Mouse (Mus musculus) forebrain, embryonic 11.5 days (tissue): ENCODE measurements at regions not wholly inside any gene's neighbourhood (a gene's known extent, or its start where the extent isn't known, plus 50 kb on each side); places are given as distances from the start of the nearest gene placed in this dataset.
A peak's percentile ranks its signal among the peaks of the same experiment; 100 is the strongest.

Experiments used
- ATAC-seq: fragments of 200-750 bp; cut with Nextera tagmentation; replicated peaks from 2 replicates; pipeline ENCODE4 v1.8.0; 2017; ENCODE audit warnings: moderate TSS enrichment; ENCODE audit not compliant: low FRiP score
- DNase-seq: peaks from one replicate; pipeline ENCODE4 v3.0.0-alpha.2; 2017; ENCODE audit warnings: low spot score
- H3K27ac ChIP-seq: fragments of 300-500 bp; sonication (generic); 2 replicates; pipeline ENCODE4 v1.5.1; 2014; ENCODE audit warnings: low read depth, low read length
- H3K27me3 ChIP-seq: fragments of 300-500 bp; sonication (generic); 2 replicates; pipeline ENCODE4 v1.6.1; 2014; ENCODE audit warnings: mild to moderate bottlenecking, low read length, mixed read lengths; ENCODE audit not compliant: control insufficient read depth, insufficient read depth
- H3K36me3 ChIP-seq: fragments of 300-500 bp; sonication (generic); 2 replicates; pipeline ENCODE4 v1.6.1; 2014; ENCODE audit warnings: mild to moderate bottlenecking, low read length, moderate library complexity, mixed read lengths; ENCODE audit not compliant: control insufficient read depth, insufficient read depth
- H3K4me1 ChIP-seq: fragments of 300-500 bp; sonication (generic); replicated peaks from 2 replicates; pipeline ENCODE4 v1.6.1; 2014; ENCODE audit warnings: low read length, mixed read lengths; ENCODE audit not compliant: control insufficient read depth, insufficient read depth
- H3K4me2 ChIP-seq: fragments of 300-500 bp; sonication (generic); 2 replicates; pipeline ENCODE4 v1.6.1; 2014; ENCODE audit warnings: low read depth, mild to moderate bottlenecking, low read length, moderate library complexity, mixed read lengths; ENCODE audit not compliant: severe bottlenecking
- H3K4me3 ChIP-seq: fragments of 300-500 bp; sonication (generic); 2 replicates; pipeline ENCODE4 v1.5.1; 2014; ENCODE audit warnings: low read depth, low read length
- H3K9ac ChIP-seq: fragments of 300-500 bp; sonication (generic); 2 replicates; pipeline ENCODE4 v1.6.1; 2014; ENCODE audit warnings: low read length
- H3K9me3 ChIP-seq: fragments of 300-500 bp; sonication (generic); 2 replicates; pipeline ENCODE4 v1.6.1; 2016; ENCODE audit warnings: low read length, mixed read lengths; ENCODE audit not compliant: control insufficient read depth
- WGBS: fragments of 180-500 bp; shearing (Covaris S2); extraction: QIAGEN DNeasy Blood & Tissue Kit; methylation state at CpG from one replicate; pipeline ENCODE4 v1.1.7; 2014; 5-methylcytosine and 5-hydroxymethylcytosine counted together

DNA sequence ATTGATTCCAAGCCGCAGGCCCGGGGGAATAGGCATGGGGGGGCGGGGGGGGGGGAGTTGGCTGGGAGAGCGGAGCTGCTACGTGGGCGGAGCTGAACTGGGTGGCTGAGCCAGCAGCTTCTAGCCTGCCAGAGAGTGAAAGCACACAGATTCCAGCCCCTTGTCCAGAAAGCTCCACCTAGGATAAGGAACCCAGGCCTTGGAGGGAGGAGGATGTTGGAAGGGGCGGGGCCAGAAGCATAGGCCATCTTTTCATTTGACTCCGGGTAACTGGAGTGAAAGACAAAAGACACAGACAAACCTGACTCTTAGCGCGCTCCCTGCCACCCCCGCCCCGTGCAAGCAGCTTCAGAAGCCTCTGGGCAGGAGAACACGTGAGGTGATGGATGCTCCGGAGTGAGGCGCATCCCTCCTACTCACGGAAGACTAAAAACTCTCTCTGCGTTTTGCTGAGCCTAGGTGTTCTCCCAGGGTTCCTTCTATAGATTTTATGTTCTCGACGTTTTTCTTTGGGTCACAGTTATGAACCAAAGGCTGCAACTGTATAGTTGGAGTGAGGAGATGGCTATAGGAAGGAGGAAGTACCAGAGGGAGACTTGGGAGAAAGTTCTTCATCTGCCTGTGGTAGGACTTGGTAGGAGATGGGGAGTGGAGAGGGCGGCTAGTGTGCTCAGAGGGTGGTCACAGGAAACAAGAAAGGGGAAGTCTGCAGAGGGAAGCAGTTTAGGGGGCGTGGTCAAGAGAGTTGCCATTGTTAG, 84.8 kb upstream of the Mafb start:
- ATAC-seq: peak; percentile 93
- WGBS: under 1% methylated on average over 21 of the region's 21 CpGs

DNA sequence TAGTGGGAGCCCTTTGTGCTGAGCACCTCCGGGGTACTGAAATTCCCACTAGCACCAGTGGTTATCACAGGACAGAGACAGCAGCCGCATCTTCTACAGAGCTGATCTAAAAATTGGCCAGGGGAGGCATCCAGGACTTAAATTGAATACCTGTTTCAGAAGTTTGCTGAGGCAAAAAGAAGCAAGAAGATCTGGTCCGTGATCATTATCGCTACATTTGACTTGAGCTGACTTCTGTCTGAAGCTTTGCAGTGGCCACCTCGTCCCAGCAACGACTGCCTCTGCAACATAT, 85.3 kb upstream of the Mafb start:
- Histone ChIP-seq H3K27ac (peak overlapping the region; percentile 54; the same call in 1 of the 2 replicates), H3K36me3 (no peaks in the 10 kb centered on the region), H3K9ac (peak overlapping the region; percentile 62), H3K9me3 (no peaks in the 10 kb centered on the region), H3K4me3 (peak overlapping the region; percentile 27), H3K4me2 (peak overlapping the region; percentile 62), H3K4me1 (peaks cover 3% of the 10 kb centered on the region), H3K27me3 (no peaks in the 10 kb centered on the region)
- 14% methylated on average over 6 of the region's 6 CpGs for WGBS
- DNase-seq (no peak), ATAC-seq (no peak)

More for the DNA sequence above, 84.8 kb upstream of the Mafb start:
- no peaks in the 10 kb centered on the region for H3K36me3 ChIP-seq
- peak; percentile 85 for DNase-seq
- peak overlapping the region; percentile 62 for H3K9ac ChIP-seq
- peak overlapping the region; percentile 54; the same call in 1 of the 2 replicates for H3K27ac ChIP-seq
- H3K4me3 ChIP-seq: peak overlapping the region; percentile 27
- H3K4me1 ChIP-seq: peaks cover 3% of the 10 kb centered on the region
- no peaks in the 10 kb centered on the region for H3K27me3 ChIP-seq
- H3K4me2 ChIP-seq: peak overlapping the region; percentile 62
- H3K9me3 ChIP-seq: no peaks in the 10 kb centered on the region

DNA sequence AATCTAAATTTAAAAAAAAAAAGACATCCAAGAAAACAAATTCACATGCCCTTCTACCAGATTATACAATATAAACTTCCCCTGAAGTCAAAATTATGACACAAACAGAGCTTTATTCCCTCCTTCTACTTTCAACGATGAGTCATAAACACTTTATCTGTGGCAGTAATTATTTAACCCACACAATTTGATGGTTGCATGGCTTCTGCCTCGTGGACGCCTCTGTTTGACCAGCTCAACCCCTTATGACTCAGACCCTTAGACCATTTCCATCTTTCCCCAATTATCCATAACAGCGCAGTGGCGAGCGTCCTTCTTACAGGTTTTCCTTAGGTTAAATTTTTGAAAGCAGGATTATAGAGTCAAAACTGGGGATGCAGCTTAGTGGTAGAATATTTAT, 85.9 kb upstream of the Mafb start:
- H3K4me2 ChIP-seq: no peak overlapping the region
- H3K4me1 ChIP-seq: peaks cover 3% of the 10 kb centered on the region
- no peak for ATAC-seq
- WGBS: 92% methylated on average over 6 of the region's 6 CpGs
- DNase-seq: no peak
- no peak overlapping the region for H3K9ac ChIP-seq
- no peaks in the 10 kb centered on the region for H3K36me3 ChIP-seq
- H3K4me3 ChIP-seq: no peak overlapping the region
- no peak overlapping the region for H3K27ac ChIP-seq
- H3K9me3 ChIP-seq: no peaks in the 10 kb centered on the region
- H3K27me3 ChIP-seq: no peaks in the 10 kb centered on the region

DNA sequence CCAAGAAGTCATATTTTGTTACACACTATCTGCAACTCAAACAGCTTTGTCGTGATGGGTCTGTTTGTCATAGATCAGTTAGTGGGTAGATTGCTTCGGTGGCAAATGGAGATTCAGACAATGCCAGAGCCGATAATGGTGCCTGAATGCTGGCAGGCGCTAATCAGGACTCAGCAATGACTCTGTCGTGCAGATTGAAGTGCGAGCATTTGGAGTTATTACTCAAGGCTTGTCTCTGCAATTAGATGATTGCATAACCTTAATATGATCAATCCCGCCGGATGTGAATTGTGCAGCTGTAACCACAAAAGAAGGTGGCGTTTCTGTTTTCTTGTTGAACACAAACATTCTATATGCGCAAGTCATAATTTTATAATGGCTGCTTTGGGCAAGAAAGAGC, 88.8 kb upstream of the Mafb start:
- Histone ChIP-seq H3K27ac (no peak overlapping the region), H3K27me3 (no peaks in the 10 kb centered on the region), H3K36me3 (no peaks in the 10 kb centered on the region), H3K4me3 (no peak overlapping the region), H3K9me3 (no peaks in the 10 kb centered on the region), H3K4me1 (peaks cover 3% of the 10 kb centered on the region), H3K4me2 (no peak overlapping the region), H3K9ac (no peak overlapping the region)
- WGBS: 86% methylated on average over 10 of the region's 10 CpGs
- ATAC-seq: no peak
- no peak for DNase-seq

DNA sequence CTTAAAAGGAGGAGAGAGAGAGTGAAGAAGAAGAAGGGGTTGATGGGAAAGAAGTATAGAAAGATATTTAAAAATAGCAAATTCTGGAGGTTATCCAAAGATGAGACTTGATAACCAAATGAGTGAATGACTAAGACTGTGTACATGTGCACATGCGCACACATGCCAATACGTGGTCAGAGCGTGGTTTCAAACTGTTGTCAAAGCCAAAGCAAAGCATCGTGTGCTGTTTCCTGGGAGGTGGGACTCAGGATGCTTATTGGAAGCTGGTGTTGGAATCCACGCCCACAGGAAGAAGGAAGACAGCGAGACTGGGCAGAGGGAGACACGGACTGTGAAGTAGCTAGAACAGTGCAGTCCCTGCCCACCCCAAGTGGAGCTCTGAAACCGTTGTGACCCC, 89.8 kb upstream of the Mafb start:
- no peaks in the 10 kb centered on the region for H3K36me3 ChIP-seq
- WGBS: 85% methylated on average over 8 of the region's 8 CpGs
- H3K27me3 ChIP-seq: no peaks in the 10 kb centered on the region
- no peaks in the 10 kb centered on the region for H3K9me3 ChIP-seq
- H3K4me3 ChIP-seq: no peak overlapping the region
- no peak overlapping the region for H3K9ac ChIP-seq
- no peaks in the 10 kb centered on the region; the same call in 1 of the 2 replicates for H3K4me1 ChIP-seq
- H3K27ac ChIP-seq: no peak overlapping the region
- DNase-seq: no peak
- ATAC-seq: no peak
- H3K4me2 ChIP-seq: no peak overlapping the region

DNA sequence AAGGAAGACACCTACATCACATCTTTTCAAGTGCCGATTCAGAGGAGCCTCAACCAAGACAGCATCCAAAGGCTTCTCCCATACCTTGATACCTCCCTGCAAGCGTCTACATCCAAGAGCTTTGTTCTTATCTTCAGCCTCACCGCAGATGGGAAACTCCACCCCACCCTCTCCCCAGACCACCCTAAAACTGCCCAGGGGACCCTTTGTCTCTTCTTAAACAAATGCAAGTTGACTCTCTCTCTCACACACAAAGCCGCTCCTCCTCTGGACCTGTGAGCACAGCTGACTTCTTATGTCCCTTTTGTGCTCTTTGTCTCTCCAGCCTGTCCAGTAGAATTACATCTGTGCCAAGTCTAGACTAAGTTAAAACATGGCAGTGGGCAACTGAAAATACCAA, 104.7 kb upstream of the Mafb start:
- WGBS: 51% methylated on average over 4 of the region's 4 CpGs
- Histone ChIP-seq H3K4me1 (no peaks in the 10 kb centered on the region), H3K9me3 (no peaks in the 10 kb centered on the region), H3K27ac (no peak overlapping the region), H3K27me3 (no peaks in the 10 kb centered on the region), H3K4me3 (no peak overlapping the region), H3K4me2 (no peak overlapping the region), H3K9ac (no peak overlapping the region), H3K36me3 (no peaks in the 10 kb centered on the region)
- ATAC-seq (no peak), DNase-seq (no peak)

DNA sequence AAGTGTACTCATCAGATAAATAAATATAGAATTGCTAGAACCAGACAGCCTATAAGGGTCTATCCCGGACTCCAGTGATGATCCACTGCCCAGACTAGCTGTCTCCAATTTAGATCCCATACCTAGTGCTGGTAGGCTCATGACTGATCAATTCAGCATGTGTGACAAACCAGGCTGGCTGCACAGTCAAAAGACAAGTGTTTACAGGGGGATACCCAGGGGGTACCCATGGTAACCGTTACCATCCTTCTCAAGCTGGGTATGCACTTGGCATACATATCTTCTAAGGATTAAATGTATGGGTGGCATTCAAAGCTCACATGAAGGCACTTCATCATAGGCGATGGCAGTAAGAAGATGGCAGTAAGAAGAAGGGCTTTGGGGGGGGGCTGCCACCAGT, 109.3 kb upstream of the Mafb start:
- WGBS: 86% methylated on average over 3 of the region's 3 CpGs
- ATAC-seq: no peak

DNA sequence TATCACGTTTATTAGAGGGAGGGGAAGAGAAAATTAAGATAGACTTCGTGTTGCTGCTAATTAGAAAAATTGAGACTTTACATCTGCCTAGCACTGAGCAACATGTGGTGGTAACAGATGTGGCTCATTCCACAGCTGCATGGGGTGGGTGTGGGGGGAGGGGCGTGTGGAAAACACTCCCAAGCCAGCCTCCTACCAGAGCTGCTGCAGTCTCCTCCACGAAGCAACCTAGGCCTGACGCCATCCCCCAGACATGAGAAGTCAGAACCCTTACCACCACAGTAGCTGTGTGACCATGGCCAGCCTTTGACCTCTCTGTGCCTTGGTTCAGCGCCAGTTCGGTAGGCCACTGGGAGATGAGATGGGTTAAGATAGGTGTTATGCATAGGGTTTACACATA, 112.4 kb upstream of the Mafb start:
- DNase-seq: no peak

More for the DNA sequence above, 109.3 kb upstream of the Mafb start:
- no peak for DNase-seq
- Histone ChIP-seq H3K27ac (no peak overlapping the region), H3K27me3 (no peaks in the 10 kb centered on the region), H3K9me3 (no peaks in the 10 kb centered on the region), H3K4me2 (no peak overlapping the region), H3K4me1 (no peaks in the 10 kb centered on the region), H3K9ac (no peak overlapping the region), H3K4me3 (no peak overlapping the region), H3K36me3 (no peaks in the 10 kb centered on the region)

DNA sequence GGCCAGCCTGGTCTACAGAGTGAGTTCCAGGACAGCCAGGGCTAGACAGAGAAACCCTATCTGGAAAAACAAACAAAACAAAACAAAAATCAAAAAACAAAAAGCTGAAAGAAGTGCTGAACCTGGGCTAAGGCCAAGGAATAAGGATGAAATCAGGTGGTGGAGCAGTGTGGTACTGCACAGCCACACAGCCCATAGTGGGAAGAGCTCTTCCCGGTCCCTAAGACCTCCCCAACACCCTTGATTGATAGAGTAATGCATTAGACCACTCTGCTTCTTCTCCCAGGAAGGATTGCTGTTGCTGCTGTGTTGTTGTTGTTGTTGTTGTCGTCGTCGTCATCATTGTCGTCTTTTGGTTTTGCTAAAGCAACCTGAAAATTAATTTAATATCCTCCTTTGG, 118.2 kb upstream of the Mafb start:
- H3K4me3 ChIP-seq: no peak overlapping the region
- no peak overlapping the region for H3K9ac ChIP-seq
- H3K36me3 ChIP-seq: no peaks in the 10 kb centered on the region
- H3K4me2 ChIP-seq: no peak overlapping the region
- 56% methylated on average over 5 of the region's 5 CpGs for WGBS
- ATAC-seq: 0 out of 2 replicates have a peak, but pooled peaks have one; percentile 69
- H3K27me3 ChIP-seq: no peaks in the 10 kb centered on the region
- no peaks in the 10 kb centered on the region for H3K4me1 ChIP-seq
- no peaks in the 10 kb centered on the region for H3K9me3 ChIP-seq
- H3K27ac ChIP-seq: no peak overlapping the region
- no peak for DNase-seq

More for the DNA sequence above, 112.4 kb upstream of the Mafb start:
- Histone ChIP-seq H3K36me3 (no peaks in the 10 kb centered on the region), H3K4me2 (no peak overlapping the region), H3K27me3 (no peaks in the 10 kb centered on the region), H3K9ac (no peak overlapping the region), H3K9me3 (no peaks in the 10 kb centered on the region), H3K4me1 (no peaks in the 10 kb centered on the region), H3K4me3 (no peak overlapping the region), H3K27ac (no peak overlapping the region)
- no peak for ATAC-seq
- 73% methylated on average over 7 of the region's 7 CpGs for WGBS
